Mouse (Mus musculus) stomach, postnatal 0 days (tissue): ENCODE data around the gene Ghdc.

Source experiments
- CTCF ChIP-seq: IDR thresholded peaks from 2 replicates; pipeline ENCODE4 v1.5.1; 2016; ENCODE audit warnings: antibody characterized with exemption, low read depth, mild to moderate bottlenecking, moderate library complexity
- EP300 ChIP-seq: optimal IDR thresholded peaks from 2 replicates; pipeline ENCODE3; 2016; ENCODE audit warnings: antibody characterized with exemption

DNA sequence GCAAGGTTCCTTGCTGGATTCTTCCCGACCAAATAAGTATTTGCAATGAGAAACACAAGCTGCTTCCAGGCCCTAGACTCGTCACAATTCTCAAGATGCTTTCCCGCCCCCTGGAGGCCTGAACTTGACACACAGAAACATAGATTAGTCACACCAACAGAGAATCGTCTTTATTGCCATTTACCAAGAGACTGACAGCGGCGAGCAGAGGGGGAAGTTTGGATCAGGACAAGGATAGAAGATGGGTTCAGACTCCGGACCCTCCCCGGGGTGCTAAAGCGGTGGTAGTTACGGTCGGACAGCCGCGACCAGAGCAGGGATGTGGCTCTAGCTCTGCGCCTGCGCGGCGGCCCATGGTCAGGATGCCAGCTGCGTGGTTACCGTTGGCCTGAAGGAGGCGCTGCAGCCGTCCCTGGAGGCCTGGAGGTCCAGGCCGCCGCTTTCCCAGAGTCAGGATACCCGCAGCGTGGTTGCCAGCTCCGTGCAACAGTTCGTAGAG, 9.2 kb downstream of the Ghdc start:
- TF ChIP-seq CTCF, result peak; percentile 74
- TF ChIP-seq EP300, result no peak
